Mouse (Mus musculus): ENCODE data around the gene Bax. TPM values are rescaled to one million over a fixed set of nuclear protein-coding genes. Genes with fewer than 3 reads are reported as not detected.
A peak's percentile ranks its signal among the peaks of the same experiment; 100 is the strongest.

The Bax gene
- total and polyA plus RNA-seq, 3 experiments, result 105 to 778 (median 205) TPM

DNA sequence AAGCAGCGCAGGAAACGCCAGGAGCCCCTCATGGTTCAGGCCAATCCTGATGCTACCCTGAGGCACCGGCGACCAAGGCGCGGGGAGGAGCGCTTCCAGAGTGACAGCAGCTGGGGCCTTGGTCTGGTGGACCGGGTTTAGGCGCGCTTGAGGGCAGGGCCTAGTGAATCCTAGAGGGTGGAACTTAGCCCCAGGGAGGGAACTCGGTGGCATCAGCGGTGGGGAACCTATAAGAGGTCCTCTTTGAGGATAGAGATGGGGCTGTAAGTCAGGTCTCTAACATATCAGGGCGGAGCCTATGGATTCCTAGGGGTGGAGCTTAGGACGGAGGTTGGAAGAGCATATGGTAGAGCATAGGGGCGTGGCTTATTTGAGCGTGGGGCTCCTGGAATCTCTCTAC is 48.7 kb upstream of the Bax start:
- Histone ChIP-seq H3K79me2 (ENCODE audit: control insufficient read depth, insufficient read depth, low read length, poor library complexity) (no peaks in the 10 kb centered on the region; the same call in 1 of the 2 replicates), H3K4me3 (ENCODE audit: control insufficient read depth in 1 of 2, insufficient read depth in 1 of 2, low read depth in 2 of 2, low read length in 2 of 2) (no peak overlapping the region), H3K27ac (ENCODE audit: control insufficient read depth, low read depth, low read length) (no peak overlapping the region), H3K9ac (ENCODE audit: control insufficient read depth, low read depth, low read length, poor library complexity, severe bottlenecking) (no peak overlapping the region), H3K27me3 (ENCODE audit: control insufficient read depth in 1 of 2, insufficient read depth in 2 of 2, low read length in 2 of 2) (no peaks in the 10 kb centered on the region), H3K4me1 (ENCODE audit: control insufficient read depth in 1 of 2, insufficient read depth in 2 of 2, low read length in 2 of 2) (no peaks in the 10 kb centered on the region), H3K36me3 (ENCODE audit: control insufficient read depth in 1 of 2, insufficient read depth in 2 of 2, low read length in 2 of 2) (no peaks in the 10 kb centered on the region), H3K9me3 (replicated peaks; ENCODE audit: insufficient read depth, low read length) (no peaks in the 10 kb centered on the region)
- TF ChIP-seq ELF1 (IDR thresholded peaks at IDR 0.05; ENCODE audit: low read depth, low read length) (no peak), UBTF (IDR thresholded peaks at IDR 0.05; ENCODE audit: borderline replicate concordance, insufficient read depth, low read depth, low read length) (no peak), MYC (IDR thresholded peaks at IDR 0.05; ENCODE audit: low read depth, low read length) (no peak), ZKSCAN1 (IDR thresholded peaks at IDR 0.05; ENCODE audit: low read depth, low read length) (no peak), CTCF (IDR thresholded peaks at IDR 0.05 in 2 of 3, conservative IDR thresholded peaks at IDR 0.05 in 1 of 3; ENCODE audit: control insufficient read depth in 1 of 3, insufficient read depth in 1 of 3, low read depth in 2 of 3, low read length in 3 of 3, poor library complexity in 1 of 3, severe bottlenecking in 1 of 3) (no peak), SIN3A (IDR thresholded peaks at IDR 0.05; ENCODE audit: low read length) (no peak)
- peak; percentile 49 for DNase-seq (ENCODE audit: low read depth, low spot score)

DNA sequence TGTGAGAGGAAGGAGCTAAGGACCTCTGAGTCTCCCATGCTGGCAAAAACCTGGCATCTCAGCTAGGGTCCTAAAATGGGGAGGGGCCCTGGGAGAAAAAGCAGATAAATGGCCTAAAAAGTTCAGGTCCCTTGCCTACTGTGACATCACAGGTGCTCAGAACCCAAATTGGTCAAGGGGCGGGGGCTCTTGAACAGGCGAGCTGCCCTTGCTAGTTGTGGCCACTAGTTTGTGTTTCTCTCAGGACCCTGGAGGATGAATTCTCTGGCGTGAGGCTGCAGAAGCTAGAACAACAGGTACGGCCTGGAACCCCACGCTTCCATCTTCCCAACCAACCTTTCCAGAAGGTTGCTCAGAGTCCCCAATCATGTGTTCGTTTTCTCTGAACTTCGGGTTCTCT is 47.7 kb upstream of the Bax start:
- H3K4me3 ChIP-seq (ENCODE audit: control insufficient read depth in 1 of 2, insufficient read depth in 1 of 2, low read depth in 2 of 2, low read length in 2 of 2), result no peak overlapping the region
- H3K36me3 ChIP-seq (ENCODE audit: control insufficient read depth in 1 of 2, insufficient read depth in 2 of 2, low read length in 2 of 2), result no peaks in the 10 kb centered on the region
- H3K79me2 ChIP-seq (ENCODE audit: control insufficient read depth, insufficient read depth, low read length, poor library complexity), result peaks cover 7% of the 10 kb centered on the region
- TF ChIP-seq CTCF (IDR thresholded peaks at IDR 0.05 in 2 of 3, conservative IDR thresholded peaks at IDR 0.05 in 1 of 3; ENCODE audit: control insufficient read depth in 1 of 3, insufficient read depth in 1 of 3, low read depth in 2 of 3, low read length in 3 of 3, poor library complexity in 1 of 3, severe bottlenecking in 1 of 3) (no peak), MEF2A (IDR thresholded peaks at IDR 0.05; ENCODE audit: extremely low read depth, insufficient replicate concordance, low read depth, low read length, poor library complexity, severe bottlenecking) (no peak), JUND (IDR thresholded peaks at IDR 0.05; ENCODE audit: low read depth, low read length) (no peak), GATA1 (IDR thresholded peaks at IDR 0.05; ENCODE audit: low read depth, low read length) (no peak), USF2 (IDR thresholded peaks at IDR 0.05; ENCODE audit: borderline replicate concordance in 1 of 2, insufficient read depth in 1 of 2, low read depth in 1 of 2, low read length in 2 of 2) (no peak), UBTF (IDR thresholded peaks at IDR 0.05; ENCODE audit: borderline replicate concordance, insufficient read depth, low read depth, low read length) (no peak), ZKSCAN1 (IDR thresholded peaks at IDR 0.05; ENCODE audit: low read depth, low read length) (no peak), ELF1 (IDR thresholded peaks at IDR 0.05; ENCODE audit: low read depth, low read length) (no peak), POLR2AphosphoS5 (IDR thresholded peaks at IDR 0.05; ENCODE audit: borderline replicate concordance, low read depth, low read length) (no peak), POLR2A (IDR thresholded peaks at IDR 0.05; ENCODE audit: control insufficient read depth in 1 of 2, insufficient read depth in 1 of 2, low read depth in 1 of 2, low read length in 2 of 2, poor library complexity in 1 of 2) (no peak), ETS1 (IDR thresholded peaks at IDR 0.05; ENCODE audit: low read depth, low read length) (no peak), MAX (IDR thresholded peaks at IDR 0.05; ENCODE audit: low read length) (no peak), MYC (IDR thresholded peaks at IDR 0.05; ENCODE audit: low read depth, low read length) (no peak), MAFK (IDR thresholded peaks at IDR 0.05; ENCODE audit: borderline replicate concordance, low read depth, low read length) (no peak), SIN3A (IDR thresholded peaks at IDR 0.05; ENCODE audit: low read length) (no peak), NELFE (IDR thresholded peaks at IDR 0.05; ENCODE audit: low read depth, low read length) (no peak)
- H3K9ac ChIP-seq (ENCODE audit: control insufficient read depth, low read depth, low read length, poor library complexity, severe bottlenecking), result no peak overlapping the region
- H3K27me3 ChIP-seq (ENCODE audit: control insufficient read depth in 1 of 2, insufficient read depth in 2 of 2, low read length in 2 of 2), result no peaks in the 10 kb centered on the region
- H3K9me3 ChIP-seq (replicated peaks; ENCODE audit: insufficient read depth, low read length), result no peaks in the 10 kb centered on the region
- H3K27ac ChIP-seq (ENCODE audit: control insufficient read depth, low read depth, low read length), result no peak overlapping the region
- no peak for DNase-seq (ENCODE audit: low read depth, low spot score)
- no peaks in the 10 kb centered on the region for H3K4me1 ChIP-seq (ENCODE audit: control insufficient read depth in 1 of 2, insufficient read depth in 2 of 2, low read length in 2 of 2)
